Mouse (Mus musculus): ENCODE results near the gene Ppp1r10.

- TF ChIP-seq CTCF (IDR thresholded peaks at IDR 0.05; ENCODE audit: low read depth, low read length): no peak
- TF ChIP-seq POLR2AphosphoS5 (IDR thresholded peaks at IDR 0.05; ENCODE audit: insufficient replicate concordance, low read depth, low read length): no peak
- no peak for TF ChIP-seq GATA1 (IDR thresholded peaks at IDR 0.05; ENCODE audit: borderline replicate concordance, low read length)
- no peak for TF ChIP-seq TAL1 (conservative IDR thresholded peaks at IDR 0.05; ENCODE audit: low read depth, low read length)
- TF ChIP-seq GATA2 (IDR thresholded peaks at IDR 0.05; ENCODE audit: borderline replicate concordance, low read depth, low read length): no peak
These were observed 41.5 kb upstream of the Ppp1r10 start for GRCm38 (mm10) chr17:35874721-35875120.
